Mouse (Mus musculus) B cell, adult 2 months (primary cell): ENCODE measurements around the gene Klhl31.

Experiments used
- DNase-seq, 2 experiments: peaks; one replicate each; pipeline ENCODE4 v3.0.0; 2022

The Klhl31 gene

DNA sequence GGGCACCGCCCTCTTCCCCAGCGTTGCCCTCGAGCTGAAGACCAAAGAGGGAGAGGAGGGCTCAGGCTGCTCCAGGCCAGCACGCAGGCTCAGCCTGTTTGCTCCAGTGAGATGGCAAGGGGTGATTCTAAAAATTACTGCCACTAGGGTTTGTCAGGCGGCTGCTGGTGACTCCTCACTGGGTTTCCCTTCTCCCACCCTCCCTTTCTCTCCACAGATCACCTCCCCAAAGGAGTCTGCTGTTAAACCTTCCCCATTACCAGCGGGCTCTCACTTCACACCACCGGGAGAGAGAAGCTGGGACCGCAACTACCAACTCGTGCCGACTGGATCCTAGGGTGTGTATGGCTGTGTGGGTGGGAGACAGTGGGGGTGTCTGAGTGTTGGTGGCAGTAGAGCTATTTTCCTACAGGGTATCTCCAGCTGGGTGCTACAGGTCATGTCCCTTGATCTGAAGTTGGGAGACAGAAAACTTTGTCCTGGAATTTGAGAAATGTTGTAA, at the start of gene Klhl31:
Gene Klhl31, plus strand, starts transcription at position 51 of the 502 bp plus-strand sequence.
- DNase-seq, result no peak

GRCm38 (mm10) chr9:77586806-77587591, 49.3 kb upstream of the Klhl31 start:
- DNase-seq, result no peak

DNA sequence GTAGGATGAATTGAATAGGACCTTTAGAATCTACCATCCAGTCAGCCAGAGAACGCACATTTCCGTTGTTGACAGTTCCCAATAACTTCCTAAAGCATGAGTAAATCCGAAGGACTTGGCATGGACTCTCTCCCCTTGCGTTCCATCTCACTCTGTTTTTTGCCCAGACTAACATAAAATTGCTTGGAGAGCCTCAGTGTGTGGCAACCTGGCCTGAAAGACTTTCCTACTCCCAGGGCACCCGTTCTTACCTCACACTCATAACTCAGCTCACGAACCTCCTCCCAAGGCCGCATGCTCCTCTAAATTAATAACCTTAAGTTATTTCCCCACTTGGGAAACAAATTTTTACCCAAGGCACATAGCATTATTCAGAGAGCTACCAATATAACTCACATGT, 48.7 kb upstream of the Klhl31 start:
- DNase-seq, result no peak

DNA sequence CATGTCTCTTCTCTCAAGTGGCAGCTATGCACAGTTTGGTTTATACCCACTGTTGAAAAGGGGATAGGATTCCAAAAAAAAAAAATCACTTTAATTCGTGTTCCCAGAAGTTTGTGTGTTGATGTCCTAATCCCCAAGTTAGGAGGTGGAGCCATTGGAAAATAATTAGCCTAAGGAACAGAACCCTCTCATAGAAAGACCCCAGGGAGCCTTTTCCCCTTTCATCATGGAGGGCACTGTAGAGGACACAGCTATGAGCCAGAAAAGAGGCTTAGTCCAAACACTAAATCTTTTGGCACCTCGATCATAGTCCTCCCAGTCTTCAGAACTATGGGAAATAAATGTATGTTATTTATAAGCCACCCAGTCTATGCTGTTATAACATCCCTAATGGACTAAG, 46.8 kb upstream of the Klhl31 start:
- DNase-seq, result no peak

- DNase-seq, result no peak
Measured at GRCm38 (mm10) chr9:77592423-77592822, 43.9 kb upstream of the Klhl31 start.

DNA sequence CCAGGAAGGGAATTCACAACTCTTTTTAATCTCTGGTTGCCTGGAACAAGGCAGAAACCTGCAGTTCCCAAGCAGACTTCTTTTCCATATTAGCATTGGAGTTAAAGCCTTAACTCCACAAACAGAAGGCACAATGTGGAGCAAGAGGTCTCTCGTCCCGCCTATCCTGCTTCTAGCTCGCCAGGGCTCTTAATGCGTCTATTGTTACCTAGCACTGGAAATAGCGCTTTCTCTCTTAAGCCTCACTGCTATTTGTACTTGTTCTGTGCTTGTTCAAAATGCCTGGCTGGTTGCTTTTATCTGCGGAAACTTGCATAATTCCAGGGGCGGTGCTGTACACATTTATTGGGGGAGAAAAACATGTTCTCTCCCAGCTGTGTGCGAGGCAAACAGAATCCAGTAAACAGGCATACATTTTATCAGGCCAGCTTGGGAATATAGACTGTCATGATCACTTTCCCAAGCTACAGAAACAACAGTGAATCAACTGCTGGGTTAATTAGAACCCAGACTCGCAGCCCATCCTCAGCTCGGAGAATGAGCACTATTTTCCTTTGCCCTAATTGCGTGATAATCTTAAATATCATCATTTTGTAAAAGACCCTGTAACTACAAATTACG, 41.2 kb upstream of the Klhl31 start:
- DNase-seq, result no peak

GRCm38 (mm10) chr9:77596355-77596754, 39.9 kb upstream of the Klhl31 start:
- DNase-seq, result peak; percentile 89 to 90

GRCm38 (mm10) chr9:77598560-77598959, 37.7 kb upstream of the Klhl31 start:
- DNase-seq, result no peak

DNA sequence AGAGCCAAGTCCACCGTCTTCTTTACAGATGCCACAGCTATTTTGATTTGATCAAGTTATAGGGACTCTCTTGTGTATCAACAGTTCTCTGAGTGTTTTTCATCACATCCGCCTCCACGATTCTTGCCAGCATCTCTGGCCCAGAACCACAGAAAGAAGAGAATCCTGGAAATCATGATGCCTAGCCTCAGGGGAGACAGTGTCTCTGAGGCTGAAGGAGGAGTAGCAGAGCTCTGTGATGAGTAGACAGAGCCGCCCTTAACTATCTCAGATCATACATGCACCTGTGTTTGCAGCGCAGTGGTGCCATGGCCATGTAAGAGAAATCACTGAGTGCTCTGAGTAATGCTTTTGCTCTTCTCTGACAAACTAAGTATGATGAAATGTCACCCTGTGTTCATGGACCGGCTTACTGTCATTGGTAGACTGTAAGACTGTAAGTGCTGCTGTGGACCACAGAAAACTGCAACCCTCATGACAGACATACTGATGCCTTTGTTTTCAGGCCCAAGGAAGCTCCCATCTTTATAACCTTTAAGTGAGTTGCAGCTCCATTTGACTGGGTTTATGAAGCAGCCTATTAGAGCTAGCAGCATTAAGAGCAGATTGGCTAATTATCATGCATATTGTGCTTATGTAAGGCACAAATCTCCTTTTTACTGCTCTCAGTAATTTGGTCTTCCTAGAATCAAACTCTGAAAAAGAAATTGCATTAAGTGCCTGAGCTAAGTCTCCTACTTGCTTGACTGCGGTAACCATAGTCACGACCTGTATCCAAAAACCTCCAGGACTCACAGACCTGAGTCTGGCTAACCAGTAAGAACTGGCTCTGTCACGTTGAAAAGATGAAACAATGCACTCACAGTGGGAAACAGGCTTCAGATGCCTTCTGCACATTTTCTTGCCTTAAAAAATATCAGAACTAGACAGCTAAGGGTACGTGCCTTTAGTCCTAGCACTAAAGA, 33.7 kb upstream of the Klhl31 start:
- no peak for DNase-seq

GRCm38 (mm10) chr9:77603965-77604509, 32.3 kb upstream of the Klhl31 start:
- no peak for DNase-seq

- no peak for DNase-seq
Measured at GRCm38 (mm10) chr9:77607295-77607694, 29.0 kb upstream of the Klhl31 start.

DNA sequence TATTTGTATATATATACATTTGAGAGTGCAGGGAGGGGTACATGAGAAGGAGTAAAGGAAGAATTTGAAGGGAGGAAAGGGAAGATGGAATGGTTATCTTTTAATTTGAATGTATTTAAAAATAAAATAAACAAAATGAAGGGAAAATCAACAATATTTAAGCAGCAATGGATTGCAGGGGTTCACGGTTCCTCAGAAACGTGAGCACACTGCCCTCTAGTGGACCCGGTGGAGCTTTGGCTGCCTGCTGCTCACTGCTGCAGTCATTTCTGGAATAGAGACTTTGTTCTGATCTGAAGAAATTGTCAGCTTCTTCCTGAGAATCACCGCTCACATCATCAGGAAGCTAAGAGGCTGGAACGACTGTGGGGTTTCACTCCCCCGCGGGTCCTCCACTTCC, 28.5 kb upstream of the Klhl31 start:
- DNase-seq, result peak; percentile 48 to 51

DNA sequence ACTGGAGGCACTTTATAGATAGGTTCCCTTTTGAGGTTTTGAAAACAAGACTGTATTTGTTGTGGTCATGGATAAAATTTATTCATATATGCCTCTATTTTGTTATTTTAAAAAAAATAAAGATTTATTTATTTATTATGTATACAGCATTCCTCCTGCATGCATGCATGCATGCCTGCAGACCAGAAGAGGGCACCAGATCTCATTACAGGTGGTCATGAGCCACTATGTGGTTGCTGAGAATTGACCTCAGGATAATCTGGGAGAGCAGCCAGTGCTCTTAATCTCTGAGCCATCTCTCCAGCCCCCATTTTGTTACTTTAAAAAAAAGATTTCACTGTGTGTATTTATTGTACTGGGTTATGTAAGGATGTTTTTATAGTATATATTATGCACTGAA, 25.5 kb upstream of the Klhl31 start:
- peak in 1 of 2 experiments; percentile 23 for DNase-seq

DNA sequence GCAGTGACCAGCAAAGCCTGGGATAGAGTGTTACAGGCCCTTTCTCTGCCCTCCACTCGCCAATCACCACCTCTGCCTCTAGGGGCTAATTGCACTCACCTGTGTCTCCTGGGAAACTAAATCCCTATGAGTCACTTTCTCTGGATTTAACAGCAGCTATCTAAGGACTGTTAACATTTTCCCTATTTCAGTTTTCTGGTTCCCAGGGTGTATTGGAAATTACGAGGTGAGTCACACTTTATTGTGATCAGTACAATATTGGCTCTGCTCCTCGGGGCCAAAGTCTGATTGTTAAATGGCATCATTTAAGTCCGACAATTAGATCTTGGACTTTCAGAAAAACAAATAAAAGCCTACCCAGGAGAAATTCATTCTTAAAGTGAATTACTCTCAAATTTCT, 24.0 kb upstream of the Klhl31 start:
- DNase-seq, result no peak

DNA sequence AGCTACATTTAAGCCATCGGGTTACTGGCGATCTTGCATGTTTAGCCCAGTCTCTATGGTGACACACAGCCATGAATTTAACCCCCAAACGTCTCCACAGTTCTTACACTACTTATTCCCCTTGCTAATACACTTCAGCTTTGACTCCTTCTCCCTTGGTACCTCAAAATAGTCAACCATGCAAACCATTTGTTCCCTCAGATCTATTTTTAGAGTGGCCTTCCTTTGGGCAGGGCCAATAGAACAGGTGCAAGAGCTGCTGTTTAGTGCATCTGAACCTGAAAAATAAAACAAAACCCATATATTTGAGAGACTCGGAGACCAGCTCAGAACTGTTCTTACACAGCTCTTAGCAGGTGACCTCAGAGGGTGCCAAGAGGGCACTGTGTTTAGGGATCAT, 20.4 kb upstream of the Klhl31 start:
- DNase-seq, result no peak

DNA sequence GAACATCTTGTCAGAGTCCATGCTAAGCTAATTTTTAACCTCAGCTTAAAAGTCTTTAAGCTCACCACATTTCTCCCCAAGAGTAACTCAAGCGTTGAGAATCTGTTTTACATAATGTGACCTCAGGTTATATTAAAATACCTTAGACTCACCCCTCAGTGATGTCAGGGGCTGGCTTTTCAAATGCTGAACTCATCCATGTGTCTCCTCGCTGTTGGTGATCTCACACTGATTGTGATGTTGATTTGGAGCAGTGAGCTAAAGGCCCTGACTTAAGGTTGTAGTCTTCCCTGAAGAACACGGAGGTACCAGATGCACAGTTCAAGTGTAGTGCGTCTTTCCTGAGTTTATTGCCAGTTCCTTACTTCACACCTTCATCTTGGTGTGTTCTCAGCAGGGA, 19.5 kb upstream of the Klhl31 start:
- peak; percentile 22 to 26 for DNase-seq

DNA sequence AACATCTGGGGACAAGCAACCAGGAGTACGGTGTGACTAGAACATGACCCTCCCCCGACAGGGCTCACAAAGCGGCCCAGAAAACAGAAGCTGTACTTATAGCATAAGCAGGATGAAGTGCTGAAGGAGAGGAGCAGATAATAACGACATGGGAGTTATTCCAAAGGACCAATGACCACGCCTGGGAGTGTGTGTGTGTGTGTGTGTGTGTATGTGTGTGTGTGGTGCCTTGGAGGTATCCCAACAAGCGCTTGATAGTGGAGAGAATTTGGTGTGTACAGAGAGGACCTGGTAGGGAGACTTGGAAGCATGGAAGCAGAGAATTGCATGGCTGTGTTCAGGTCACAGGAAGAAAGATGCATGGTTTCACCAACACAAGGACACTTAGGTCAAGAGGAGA, 18.5 kb upstream of the Klhl31 start:
- DNase-seq, result no peak

- DNase-seq, result no peak
Measured at GRCm38 (mm10) chr9:77618392-77618791, 17.9 kb upstream of the Klhl31 start.

GRCm38 (mm10) chr9:77620077-77620476, 16.2 kb upstream of the Klhl31 start:
- no peak for DNase-seq

- no peak for DNase-seq
Measured at GRCm38 (mm10) chr9:77620482-77620881, 15.8 kb upstream of the Klhl31 start.

GRCm38 (mm10) chr9:77622874-77623273, 13.4 kb upstream of the Klhl31 start:
- no peak for DNase-seq

GRCm38 (mm10) chr9:77623318-77624050, 12.8 kb upstream of the Klhl31 start:
- DNase-seq, result no peak
